Mouse (Mus musculus): ENCODE data around the gene Mettl22. TPM values are rescaled to one million over a fixed set of nuclear protein-coding genes. Genes with fewer than 3 reads are reported as not detected.

Mettl22 gene
- 2.8 TPM for polyA plus RNA-seq (2014; fragmentation: Illumina TruSeq; extraction: RNeasy Lipid Tissue Mini Kit (QIAGEN cat#74804))

GRCm38 (mm10) chr16:8470603-8471481, at the start of gene Mettl22:
Gene Mettl22 (plus strand): TSS chr16:8470788.

GRCm38 (mm10) chr16:8424971-8425330, 45.6 kb upstream of the Mettl22 start, which contains the start of gene Tmem114:
Gene Tmem114 (minus strand): TSS chr16:8425136.

GRCm38 (mm10) chr16:8513236-8513906, 42.8 kb downstream of the Mettl22 start, which contains the start of gene Abat:
Gene Abat (plus strand): TSS chr16:8513429.

Other genes starting within 250 kb of the Mettl22 start
- not detected for gene Tmem114, start 45.7 kb upstream of the Mettl22 start, polyA plus RNA-seq (2014; fragmentation: Illumina TruSeq; extraction: RNeasy Lipid Tissue Mini Kit (QIAGEN cat#74804))
- 49.4 TPM for gene Abat, start 42.6 kb downstream of the Mettl22 start, polyA plus RNA-seq (2014; fragmentation: Illumina TruSeq; extraction: RNeasy Lipid Tissue Mini Kit (QIAGEN cat#74804))
- gene Pmm2, start 166.9 kb downstream of the Mettl22 start, polyA plus RNA-seq (2014; fragmentation: Illumina TruSeq; extraction: RNeasy Lipid Tissue Mini Kit (QIAGEN cat#74804)) = 123 TPM
- 12.5 TPM for gene Tmem186, start 166.9 kb downstream of the Mettl22 start, polyA plus RNA-seq (2014; fragmentation: Illumina TruSeq; extraction: RNeasy Lipid Tissue Mini Kit (QIAGEN cat#74804))
- gene Carhsp1, start 201.4 kb downstream of the Mettl22 start, polyA plus RNA-seq (2014; fragmentation: Illumina TruSeq; extraction: RNeasy Lipid Tissue Mini Kit (QIAGEN cat#74804)) = 79.7 TPM
- gene Gm5767, start 210.0 kb downstream of the Mettl22 start, polyA plus RNA-seq (2014; fragmentation: Illumina TruSeq; extraction: RNeasy Lipid Tissue Mini Kit (QIAGEN cat#74804)) = not detected

Data from ovary, adult 10 weeks (tissue).